Mouse (Mus musculus): ENCODE results near the gene Crebl2.

Gene Crebl2

DNA sequence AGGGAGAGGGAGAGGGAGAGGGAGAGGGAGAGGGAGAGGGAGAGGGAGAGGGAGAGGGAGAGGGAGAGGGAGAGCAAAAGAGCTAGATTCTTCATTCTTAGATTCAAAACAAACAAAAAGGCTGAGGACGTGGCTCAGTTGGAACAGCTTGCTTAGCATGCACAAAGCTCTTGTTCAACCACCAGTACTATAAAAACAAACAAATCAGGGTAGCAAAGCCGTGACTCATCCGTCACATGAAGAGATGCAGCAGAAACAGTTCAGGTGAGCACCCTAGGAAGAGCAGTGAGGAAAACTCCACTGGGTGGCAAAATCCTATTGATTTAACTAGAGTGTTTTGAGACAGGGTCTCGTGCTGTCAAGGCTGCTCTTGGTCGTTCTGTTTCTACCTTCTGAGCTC, 10.2 kb upstream of the Crebl2 start:
- no peak for DNase-seq (ENCODE audit: extremely low read depth, low read depth)

DNA sequence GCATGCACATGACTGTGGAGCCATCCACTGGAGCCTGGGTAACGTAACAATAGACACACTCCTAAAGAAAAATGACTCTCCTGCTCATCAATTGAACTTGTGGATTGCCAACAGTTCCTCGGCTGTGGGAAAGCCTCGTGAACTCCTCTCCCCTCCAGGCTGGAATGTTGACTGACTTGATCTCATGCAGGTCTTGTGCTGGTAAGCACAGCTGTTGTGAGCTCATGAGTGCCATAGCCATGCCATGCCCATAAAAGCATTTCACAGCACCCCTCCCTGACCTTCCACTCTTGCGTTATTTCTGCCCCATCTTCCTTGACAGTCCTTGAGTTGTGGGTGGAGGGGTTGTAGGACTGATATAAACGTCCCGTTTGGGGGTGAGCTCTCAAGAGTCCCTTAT, 9.5 kb upstream of the Crebl2 start:
- no peak for DNase-seq (ENCODE audit: extremely low read depth, low read depth)

DNA sequence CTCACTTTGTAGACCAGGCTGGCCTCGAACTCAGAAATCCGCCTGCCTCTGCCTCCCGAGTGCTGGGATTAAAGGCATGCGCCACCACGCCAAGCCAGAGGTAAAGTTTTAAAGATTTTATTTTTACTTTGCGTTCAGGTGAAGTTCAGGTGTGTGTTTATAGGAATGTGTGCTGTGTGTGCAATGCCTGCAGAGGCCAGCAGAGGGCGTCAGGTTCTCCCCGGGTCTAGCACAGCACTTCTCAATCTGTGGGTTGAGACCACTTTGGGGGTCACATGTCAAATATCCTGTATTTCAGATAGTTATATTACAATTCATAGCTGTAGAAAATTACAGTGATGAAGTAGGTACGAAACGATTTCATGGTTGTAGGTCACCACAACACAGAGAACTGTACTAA, 7.1 kb upstream of the Crebl2 start:
- no peak for DNase-seq (ENCODE audit: extremely low read depth, low read depth)

DNA sequence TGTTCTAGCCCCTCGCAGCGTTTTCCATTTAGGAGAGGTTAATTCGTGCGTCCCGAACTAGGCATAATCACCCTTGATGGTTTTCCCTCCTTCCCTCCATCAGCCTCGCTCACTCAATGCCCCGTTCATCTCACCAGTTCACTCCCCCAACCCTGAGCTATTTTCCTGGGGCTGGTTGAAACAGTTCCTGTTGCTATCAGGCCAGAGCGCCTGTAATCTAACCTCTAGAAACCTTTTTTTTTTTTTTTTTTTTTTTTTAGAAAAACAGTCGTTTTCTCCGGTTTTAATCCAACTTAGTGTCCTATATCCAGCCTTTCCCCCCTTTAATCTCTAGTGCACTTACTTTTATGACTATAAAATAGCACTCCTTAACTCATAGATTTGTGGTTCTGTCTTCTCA, 822 bp downstream of the Crebl2 start:
- peak; percentile 18 for DNase-seq (ENCODE audit: extremely low read depth, low read depth)

DNA sequence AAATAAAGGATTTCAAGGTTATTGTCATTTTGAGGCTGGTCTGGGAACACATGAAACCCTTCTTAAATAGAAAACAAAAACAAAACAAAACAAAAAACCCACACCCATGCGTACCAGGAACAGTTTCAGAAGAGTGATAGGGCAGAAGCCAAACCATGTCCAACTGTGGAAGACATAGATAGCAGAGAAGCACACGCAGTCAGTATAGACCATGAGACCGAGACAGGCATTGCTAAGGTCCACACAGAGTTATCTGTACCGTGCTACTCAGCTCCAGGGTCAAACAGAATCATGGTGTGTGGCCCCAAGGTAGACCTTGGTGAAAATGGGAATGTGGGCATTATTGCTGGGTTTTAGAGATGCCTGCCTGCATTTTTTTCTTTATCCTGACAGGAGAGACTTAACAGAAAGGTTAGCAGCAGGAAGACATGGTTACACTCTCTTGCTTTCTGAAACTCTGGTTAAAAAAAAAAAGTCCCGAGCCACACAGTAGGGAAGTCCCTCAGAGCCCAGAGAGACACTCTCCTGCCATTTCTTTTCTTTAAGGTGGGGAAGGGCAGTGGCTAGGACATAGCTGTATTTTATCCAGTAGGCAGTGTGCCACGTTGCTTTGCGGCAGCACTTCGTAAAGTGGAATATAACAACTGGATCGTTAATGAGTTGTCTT, 4.8 kb downstream of the Crebl2 start:
- no peak for DNase-seq (ENCODE audit: extremely low read depth, low read depth)

DNA sequence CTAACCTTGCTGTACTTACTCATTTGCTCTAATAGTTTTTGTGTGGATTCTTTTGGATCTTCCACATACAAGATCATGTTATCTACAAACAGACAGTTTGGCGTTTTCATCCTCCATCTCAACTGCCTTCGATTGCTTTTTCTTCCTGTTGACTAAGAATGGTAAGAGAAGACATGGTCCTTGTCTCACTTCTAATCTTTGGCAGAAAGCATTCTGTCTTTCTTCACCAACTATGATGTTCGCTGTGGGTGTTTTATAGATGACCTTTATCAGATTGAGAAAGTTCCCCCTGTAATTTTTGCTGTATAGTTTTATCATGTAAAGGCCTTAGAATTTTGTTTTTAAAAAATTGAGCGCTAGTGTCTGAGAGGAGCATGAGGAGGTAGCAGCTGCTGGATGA, 8.2 kb downstream of the Crebl2 start:
- no peak for DNase-seq (ENCODE audit: extremely low read depth, low read depth)

DNA sequence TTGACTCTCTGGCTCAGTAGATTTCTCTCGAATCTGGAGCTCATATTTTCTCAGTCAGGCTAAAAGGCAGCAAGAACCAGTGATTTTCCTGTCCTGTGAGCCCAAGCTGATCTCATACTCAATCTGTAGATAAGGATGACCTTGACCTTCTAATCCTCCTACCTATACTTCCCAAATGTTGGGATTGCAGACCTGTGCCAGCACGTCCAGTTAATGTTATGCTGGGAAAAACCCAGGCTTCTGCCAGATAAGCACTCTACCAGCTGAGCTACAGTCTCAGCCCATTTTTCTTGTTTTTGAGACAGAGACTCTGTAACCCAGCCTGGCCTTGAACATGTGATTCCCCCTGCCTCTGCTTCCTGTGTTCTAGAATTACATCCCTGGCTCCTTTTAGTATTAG, 10.4 kb downstream of the Crebl2 start:
- DNase-seq (ENCODE audit: extremely low read depth, low read depth), result no peak

DNA sequence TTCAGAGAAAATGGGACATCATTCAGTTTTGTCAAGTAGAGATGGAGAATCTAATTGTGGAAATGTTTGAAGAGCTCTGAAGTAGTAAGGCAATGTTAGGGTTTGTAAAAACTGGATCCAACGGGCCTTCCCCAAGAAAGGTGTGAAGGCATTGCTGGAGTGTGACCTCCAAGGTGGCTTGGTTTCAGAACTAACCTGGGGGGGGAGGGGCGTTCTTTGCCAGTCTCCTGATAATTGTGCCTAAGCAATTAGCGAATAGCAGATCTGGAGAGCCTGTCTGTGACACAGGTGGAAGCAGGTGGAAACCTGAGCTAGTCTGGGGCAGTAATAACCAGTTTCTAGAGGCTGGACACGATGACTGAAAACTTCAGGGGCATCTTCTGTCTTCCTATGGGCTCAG, 15.8 kb downstream of the Crebl2 start:
- no peak for DNase-seq (ENCODE audit: extremely low read depth, low read depth)

DNA sequence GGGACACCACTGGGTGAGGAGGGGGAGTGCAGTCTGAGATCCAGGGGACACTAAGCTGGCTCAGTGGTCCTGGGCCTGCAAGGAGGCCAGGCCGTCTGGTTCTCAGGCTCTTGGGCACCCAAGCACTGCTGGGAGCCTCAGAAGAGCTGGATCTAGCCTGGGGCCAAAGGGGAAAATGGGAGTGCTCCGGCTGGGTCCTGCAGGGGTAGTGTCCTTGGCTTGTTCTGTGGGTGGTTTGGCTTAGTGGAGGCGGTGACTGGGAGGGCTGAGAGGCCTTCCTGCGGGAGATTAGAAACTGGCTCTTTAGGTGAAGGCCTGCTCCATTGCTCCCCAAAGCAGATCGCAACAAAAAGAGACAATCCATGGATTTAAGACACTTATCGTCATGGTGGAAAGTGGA, 16.4 kb downstream of the Crebl2 start:
- no peak for DNase-seq (ENCODE audit: extremely low read depth, low read depth)

DNA sequence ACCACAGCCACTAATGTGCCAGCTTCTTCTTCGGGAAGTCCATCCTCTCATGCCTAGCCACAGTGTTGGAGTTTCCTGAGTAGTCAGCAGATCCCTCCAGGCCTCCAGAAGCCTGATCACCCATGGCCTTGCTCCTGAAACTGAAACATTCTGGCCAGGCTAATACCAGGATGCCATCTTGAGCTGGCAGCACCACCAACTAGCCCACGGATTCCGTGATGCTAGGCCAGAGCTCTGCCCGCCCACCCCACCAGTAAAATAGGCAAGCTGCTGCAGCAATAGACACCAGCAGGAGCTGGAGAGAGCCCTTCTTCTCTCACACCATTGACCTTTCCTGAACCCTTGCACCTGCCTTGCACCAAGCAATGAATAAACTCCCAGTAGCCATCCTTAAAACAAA, 17.6 kb downstream of the Crebl2 start:
- DNase-seq (ENCODE audit: extremely low read depth, low read depth), result no peak

DNA sequence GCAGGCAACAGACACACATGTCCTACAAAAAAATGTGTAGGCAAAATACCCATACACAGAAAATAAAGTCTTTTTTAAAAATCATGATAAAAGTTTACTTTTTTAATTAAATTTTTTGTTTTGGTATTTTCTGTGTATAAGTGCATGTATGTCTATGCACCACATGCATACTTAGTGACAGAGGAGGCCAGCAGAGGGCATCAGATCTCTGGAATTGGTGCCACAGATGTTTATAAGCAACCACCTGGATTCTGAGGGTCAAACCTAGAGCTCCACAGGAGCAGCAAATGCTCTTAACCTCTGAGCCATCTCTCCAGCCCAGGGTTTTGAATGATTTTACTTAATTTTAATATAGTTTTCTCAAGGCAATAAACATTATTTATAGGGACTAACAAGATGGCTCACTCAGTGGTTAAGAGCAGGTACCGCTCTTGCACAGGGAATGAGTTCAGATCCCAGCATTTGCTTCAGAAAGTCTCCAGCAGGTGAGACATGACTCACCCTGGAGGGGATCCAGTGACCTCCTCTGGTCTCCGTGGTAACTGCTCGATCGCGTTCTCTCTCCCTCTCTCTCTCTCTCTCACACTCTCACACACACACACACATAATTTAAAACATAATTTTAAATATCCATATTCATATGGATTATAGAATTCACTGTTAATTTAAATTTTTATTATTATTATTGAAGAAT, 18.4 kb downstream of the Crebl2 start:
- peak; percentile 26 for DNase-seq (ENCODE audit: extremely low read depth, low read depth)

DNA sequence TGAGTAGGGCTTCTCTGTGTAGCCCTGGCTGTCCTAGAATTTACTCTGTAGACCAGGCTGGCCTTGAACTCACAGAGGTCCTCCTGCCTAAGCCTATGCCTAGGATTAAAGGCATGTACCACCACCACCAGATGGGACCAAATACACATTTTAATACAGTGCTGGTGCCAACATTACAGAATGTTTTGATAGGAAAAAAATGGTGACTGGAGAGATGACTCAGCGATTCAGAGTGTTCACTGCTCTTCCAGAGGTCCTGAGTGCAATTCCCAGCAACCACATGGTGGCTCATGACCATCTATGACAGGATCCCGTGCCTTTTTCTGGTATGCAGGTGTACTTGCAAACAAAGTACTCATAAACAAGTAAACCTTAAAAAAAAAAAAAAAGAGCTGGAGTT, 19.5 kb downstream of the Crebl2 start:
- no peak for DNase-seq (ENCODE audit: extremely low read depth, low read depth)

DNA sequence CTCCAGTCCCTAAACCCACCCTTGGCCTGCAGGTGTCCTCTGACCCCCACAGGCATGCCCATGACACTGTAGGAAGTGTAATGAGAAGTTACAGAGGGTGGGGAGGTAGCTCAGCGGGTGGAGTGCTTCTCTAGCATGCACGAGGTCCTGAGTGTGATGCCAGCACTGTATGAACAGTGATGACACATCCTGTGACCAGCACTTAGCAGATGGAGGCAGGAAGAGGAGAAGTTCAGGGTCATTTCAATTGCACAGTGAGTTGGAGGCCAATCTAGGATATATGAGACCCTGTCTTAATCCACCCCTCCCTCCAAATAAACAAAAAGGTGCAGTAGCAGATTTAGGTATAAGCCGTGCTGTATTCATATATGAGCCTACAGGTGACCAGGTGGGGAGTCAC, 20.0 kb downstream of the Crebl2 start:
- DNase-seq (ENCODE audit: extremely low read depth, low read depth), result no peak

DNA sequence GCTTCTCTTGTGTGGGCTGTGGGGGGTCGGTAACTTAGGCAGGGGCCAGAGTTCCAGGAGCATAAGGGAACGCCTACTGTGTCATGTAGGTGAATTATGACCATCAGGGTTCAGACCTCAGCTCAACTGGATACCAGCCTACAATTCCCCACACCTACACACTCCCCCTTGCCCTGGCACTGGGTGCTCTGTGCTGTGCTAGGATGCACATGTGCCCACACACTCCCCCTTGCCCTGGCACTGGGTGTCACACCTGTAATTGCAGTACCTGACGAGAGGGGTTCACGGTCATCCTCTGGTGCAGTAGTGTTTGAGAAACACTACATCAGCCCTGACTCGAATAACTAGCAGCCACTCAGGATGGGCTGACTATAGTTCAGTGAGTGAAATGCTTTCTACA, 24.8 kb downstream of the Crebl2 start:
- no peak for DNase-seq (ENCODE audit: extremely low read depth, low read depth)

DNA sequence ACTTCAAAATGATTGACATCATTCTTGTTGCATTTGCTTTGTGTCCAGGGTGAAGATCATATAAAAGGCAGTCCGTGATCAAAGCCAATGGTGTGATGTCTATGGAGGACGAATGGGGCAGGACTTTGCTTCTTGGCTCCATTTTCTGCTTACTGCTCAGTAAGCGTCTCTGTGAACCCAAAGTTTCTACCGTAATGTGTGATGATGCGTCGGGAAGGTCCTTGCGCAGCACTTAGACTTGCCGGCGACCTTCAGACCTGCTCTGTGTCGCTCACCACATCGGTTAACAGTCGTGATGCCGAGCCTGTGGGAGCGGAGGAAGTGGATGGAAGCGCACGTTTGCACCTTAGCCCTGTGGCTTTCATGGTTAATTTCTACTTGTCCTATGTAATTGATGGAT, 26.0 kb downstream of the Crebl2 start:
- DNase-seq (ENCODE audit: extremely low read depth, low read depth), result no peak

DNA sequence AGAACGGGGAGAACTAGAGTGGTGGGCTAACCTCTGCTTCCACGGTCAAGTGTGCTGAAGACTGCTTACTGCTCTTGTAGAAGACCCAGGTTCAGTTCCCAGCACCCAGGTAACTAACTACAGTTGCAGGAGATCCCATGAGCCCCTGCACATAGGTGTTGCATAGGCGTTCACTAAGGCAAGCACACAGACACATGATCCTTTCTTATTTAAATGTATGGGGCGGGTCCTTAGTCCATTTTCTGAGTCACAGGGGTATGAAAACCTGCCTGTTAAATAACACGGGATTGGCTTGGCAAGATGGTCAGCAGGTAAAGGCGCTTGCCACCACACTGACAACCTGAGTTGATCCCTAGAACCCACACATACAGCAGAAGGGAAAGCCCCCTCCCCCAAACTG, 29.1 kb downstream of the Crebl2 start:
- DNase-seq (ENCODE audit: extremely low read depth, low read depth), result no peak

DNA sequence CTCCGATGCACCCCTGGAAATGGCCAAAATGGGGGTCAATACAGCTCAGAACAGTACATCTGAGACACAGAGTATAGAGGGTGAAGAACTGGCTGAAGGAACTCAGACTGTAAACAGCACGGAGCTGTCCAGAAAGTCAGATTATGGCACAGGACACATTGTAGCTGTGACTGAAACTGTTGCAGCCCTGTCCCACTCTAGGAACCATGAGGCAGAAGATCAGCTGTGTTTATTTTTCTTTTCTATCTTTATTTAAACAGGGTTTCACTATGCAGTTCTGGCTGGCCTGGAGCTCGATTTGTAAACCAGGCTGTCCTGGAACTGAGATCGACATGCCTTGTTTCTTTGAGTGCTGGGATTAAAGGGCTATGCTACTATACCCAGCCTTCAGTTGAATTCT, 30.3 kb downstream of the Crebl2 start:
- no peak for DNase-seq (ENCODE audit: extremely low read depth, low read depth)

DNA sequence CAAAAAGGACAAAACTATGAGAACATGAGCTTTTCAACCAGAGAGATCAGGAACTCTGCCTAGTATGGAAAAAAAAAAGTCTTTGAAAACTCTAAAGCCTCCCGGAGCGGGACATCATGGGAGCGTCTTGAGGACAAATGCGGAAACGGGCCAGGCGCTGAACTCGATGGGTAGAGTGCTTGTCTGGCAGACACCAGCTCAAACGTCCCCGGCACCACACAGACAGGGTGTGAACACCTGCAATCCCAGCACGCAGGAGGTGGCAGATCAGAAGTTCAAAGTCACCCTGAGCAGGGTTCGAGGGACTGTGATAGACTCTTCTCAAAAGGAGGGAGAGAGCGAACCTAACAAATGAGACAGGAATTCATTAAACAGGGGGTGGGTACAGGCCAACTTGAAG, 31.4 kb downstream of the Crebl2 start:
- DNase-seq (ENCODE audit: extremely low read depth, low read depth), result no peak

DNA sequence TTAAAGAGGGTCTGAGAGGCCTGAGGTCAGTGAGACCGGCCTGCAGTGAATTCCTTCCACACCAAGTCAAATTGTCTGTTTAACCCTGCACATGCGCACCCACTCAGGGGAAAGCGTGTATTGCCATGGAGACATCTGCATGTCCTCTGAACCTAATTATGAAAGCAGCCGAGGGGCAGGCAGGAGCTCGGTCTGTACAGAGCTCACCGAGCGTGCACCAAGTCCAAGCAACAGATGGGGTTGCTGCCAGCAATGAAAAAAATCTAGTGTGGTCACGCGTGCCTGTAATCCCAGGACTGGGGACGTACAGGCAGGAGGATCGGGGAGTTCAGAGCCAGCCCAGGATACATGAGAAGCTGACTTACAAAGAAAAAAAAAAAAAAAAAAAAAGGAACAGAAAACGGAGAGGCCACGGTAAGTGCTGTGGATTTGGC, 32.7 kb downstream of the Crebl2 start:
- no peak for DNase-seq (ENCODE audit: extremely low read depth, low read depth)

DNA sequence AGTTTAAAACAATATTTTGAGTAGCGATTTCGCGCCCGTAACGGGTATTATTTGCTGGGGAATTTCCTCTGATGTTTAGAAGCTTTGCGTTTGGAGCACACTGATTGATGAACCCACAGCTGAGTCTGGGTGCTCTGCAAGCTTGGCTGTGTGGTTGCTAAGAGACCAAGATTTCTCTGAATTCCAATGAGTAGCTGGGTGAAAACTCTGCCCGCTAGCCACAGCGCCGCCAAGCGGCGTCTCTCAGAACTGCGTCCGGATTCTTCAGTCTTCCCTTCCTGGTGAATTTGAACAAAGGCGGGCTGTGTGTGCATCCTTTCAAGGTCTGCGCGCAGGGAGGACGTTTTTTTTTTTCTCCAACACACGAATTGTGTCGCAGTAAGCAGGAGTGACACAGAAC, 33.2 kb downstream of the Crebl2 start:
- DNase-seq (ENCODE audit: extremely low read depth, low read depth), result peak; percentile 66

DNA sequence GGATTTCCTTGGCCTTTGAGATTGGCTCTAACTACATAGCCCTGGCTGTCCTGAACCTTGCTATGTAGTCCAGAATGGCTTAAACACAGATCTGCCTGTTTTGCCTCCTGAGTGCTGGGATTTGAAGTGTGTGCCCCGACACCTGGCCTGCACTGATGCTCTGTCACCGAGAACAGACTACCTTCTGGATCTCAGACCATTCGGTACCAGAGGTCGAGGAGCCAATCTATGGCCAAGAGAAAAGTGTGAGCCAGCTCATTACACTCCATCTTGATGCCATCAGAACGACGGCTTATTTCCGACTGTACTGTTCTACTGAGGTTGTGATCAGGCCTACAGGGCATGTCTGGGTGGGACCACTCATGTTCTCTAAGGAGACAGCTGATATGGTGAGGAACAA, 36.2 kb downstream of the Crebl2 start:
- no peak for DNase-seq (ENCODE audit: extremely low read depth, low read depth)

DNA sequence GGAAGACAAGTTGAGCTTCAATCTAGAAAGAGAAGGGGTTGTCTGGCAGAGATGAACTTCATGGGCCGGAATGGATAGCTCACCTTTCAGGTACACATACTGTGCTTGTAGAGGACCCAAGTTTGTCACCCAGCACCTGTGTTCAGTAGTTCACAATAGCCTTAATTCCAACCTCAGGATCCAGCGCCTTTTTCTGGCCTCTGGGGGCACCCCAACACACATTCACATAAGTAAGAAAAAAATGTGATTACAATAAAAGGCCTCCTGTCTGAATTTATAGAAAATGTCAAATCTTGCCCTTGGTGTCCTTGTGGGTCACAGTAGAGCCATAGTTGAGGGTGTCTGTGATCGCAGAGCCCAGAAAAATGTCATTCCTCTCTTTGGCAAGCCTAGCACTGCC, 37.4 kb downstream of the Crebl2 start:
- peak; percentile 33 for DNase-seq (ENCODE audit: extremely low read depth, low read depth)

DNA sequence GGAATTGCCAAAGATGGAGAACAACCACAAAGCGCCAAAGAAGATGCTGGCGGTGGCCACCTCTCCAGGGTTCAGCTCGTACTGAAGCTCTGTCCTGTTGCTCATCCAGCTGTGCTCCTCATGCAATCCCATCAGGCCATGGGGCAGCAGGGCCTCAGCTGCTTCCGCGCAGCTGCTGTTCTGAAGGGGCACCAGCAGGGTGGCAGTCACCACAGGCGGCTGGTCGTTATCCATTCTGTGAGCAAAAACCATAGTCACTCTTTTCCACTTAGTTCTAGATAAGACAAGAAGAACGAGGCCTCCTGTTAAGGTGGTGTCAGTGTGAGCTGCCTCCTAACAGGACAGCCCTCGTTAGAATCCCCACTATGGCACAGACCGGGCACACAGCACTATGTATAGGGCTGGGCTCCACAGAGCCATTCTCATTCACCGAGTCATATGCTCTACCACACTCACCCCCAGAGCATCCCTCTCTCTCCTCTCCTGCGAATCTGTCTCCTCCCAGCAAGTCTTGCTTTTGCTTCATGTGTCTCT, 40.3 kb downstream of the Crebl2 start:
- DNase-seq (ENCODE audit: extremely low read depth, low read depth), result no peak
